Mouse (Mus musculus) midbrain, embryonic 15.5 days (tissue): ENCODE data around the gene Rad9a. TPM values are rescaled to one million over a fixed set of nuclear protein-coding genes. Genes with fewer than 3 reads are reported as not detected.

Experiments used
- ATAC-seq: fragments of 200-750 bp; cut with Nextera tagmentation; replicated peaks from 2 replicates; pipeline ENCODE4 v1.8.0; 2017; ENCODE audit warnings: moderate TSS enrichment
- H3K27ac ChIP-seq: fragments of 300-500 bp; sonication (generic); 2 replicates; pipeline ENCODE4 v1.5.1; 2015; ENCODE audit warnings: mild to moderate bottlenecking, inconsistent platforms
- H3K27me3 ChIP-seq: fragments of 300-500 bp; sonication (generic); replicated peaks from 2 replicates; pipeline ENCODE4 v1.6.1; 2015; ENCODE audit warnings: inconsistent platforms
- H3K36me3 ChIP-seq: fragments of 300-500 bp; sonication (generic); replicated peaks from 2 replicates; pipeline ENCODE4 v1.6.1; 2015; ENCODE audit warnings: inconsistent platforms
- H3K4me1 ChIP-seq: fragments of 300-500 bp; sonication (generic); 2 replicates; pipeline ENCODE4 v1.6.1; 2015; ENCODE audit warnings: inconsistent platforms
- H3K4me2 ChIP-seq: fragments of 300-500 bp; sonication (generic); 2 replicates; pipeline ENCODE4 v1.6.1; 2015; ENCODE audit warnings: inconsistent platforms, mild to moderate bottlenecking, moderate library complexity
- H3K4me3 ChIP-seq: fragments of 300-500 bp; sonication (generic); 2 replicates; pipeline ENCODE4 v1.5.1; 2015; ENCODE audit warnings: mild to moderate bottlenecking, inconsistent platforms
- H3K9ac ChIP-seq: fragments of 300-500 bp; sonication (generic); 2 replicates; pipeline ENCODE4 v1.6.1; 2015; ENCODE audit warnings: mild to moderate bottlenecking, inconsistent platforms
- H3K9me3 ChIP-seq: fragments of 300-500 bp; sonication (generic); 2 replicates; pipeline ENCODE4 v1.6.1; 2016; ENCODE audit warnings: inconsistent platforms
- WGBS: fragments of 180-500 bp; shearing (Covaris S2); methylation state at CpG from one replicate; pipeline ENCODE4 v1.1.7; 2015; ENCODE audit warnings: mixed read lengths; 5-methylcytosine and 5-hydroxymethylcytosine counted together
- polyA plus RNA-seq: library from polyadenylated mRNA; unstranded; fragments of >200 nt; fragmentation: Nextera tagmentation; extraction: Ambion mirVana; gene quantifications from 2 replicates; pipeline ENCODE4 v1.2.1, GENCODE M21; 2015

Rad9a gene
- polyA plus RNA-seq, 1 experiment from 2014 or later, result 23.7 TPM

GRCm38 (mm10) chr19:4187303-4187702 lies 14.2 kb downstream of the Rad9a start:
- H3K9ac ChIP-seq, result no peak overlapping the region
- no peaks in the 10 kb centered on the region for H3K9me3 ChIP-seq
- no peak overlapping the region for H3K4me2 ChIP-seq
- peaks cover 2% of the 10 kb centered on the region; the same call in 1 of the 2 replicates for H3K4me1 ChIP-seq
- no peaks in the 10 kb centered on the region for H3K27me3 ChIP-seq
- ATAC-seq, result no peak
- H3K4me3 ChIP-seq, result no peak overlapping the region
- 75% methylated on average over 3 of the region's 3 CpGs for WGBS
- H3K36me3 ChIP-seq, result no peaks in the 10 kb centered on the region
- no peak overlapping the region for H3K27ac ChIP-seq

GRCm38 (mm10) chr19:4184976-4185975 lies 16.2 kb downstream of the Rad9a start:
- Histone ChIP-seq H3K36me3 (no peaks in the 10 kb centered on the region), H3K4me2 (no peak overlapping the region), H3K4me1 (peaks cover 9% of the 10 kb centered on the region), H3K9me3 (no peaks in the 10 kb centered on the region), H3K27ac (no peak overlapping the region), H3K9ac (no peak overlapping the region), H3K27me3 (no peaks in the 10 kb centered on the region), H3K4me3 (no peak overlapping the region)
- ATAC-seq, result no peak
- WGBS, result 59% methylated on average over 15 of the region's 15 CpGs

- Histone ChIP-seq H3K36me3 (no peaks in the 10 kb centered on the region), H3K4me3 (no peak overlapping the region), H3K4me1 (peaks cover 9% of the 10 kb centered on the region), H3K27ac (no peak overlapping the region), H3K9ac (no peak overlapping the region), H3K9me3 (no peaks in the 10 kb centered on the region), H3K4me2 (no peak overlapping the region), H3K27me3 (no peaks in the 10 kb centered on the region)
- WGBS, result 78% methylated on average over 2 of the region's 2 CpGs
- no peak for ATAC-seq
Measured at GRCm38 (mm10) chr19:4183689-4184088, 17.8 kb downstream of the Rad9a start.

GRCm38 (mm10) chr19:4181892-4182291 lies 19.6 kb downstream of the Rad9a start:
- Histone ChIP-seq H3K4me1 (peaks cover 9% of the 10 kb centered on the region), H3K9me3 (no peaks in the 10 kb centered on the region), H3K4me2 (no peak overlapping the region), H3K27ac (no peak overlapping the region), H3K36me3 (no peaks in the 10 kb centered on the region), H3K4me3 (no peak overlapping the region), H3K27me3 (0 out of 2 replicates have a peak, but pooled peaks cover 2% of the 10 kb centered on the region), H3K9ac (no peak overlapping the region)
- WGBS, result 43% methylated on average over 3 of the region's 3 CpGs
- ATAC-seq, result no peak; the same call in 1 of the 2 replicates

GRCm38 (mm10) chr19:4180411-4180810 lies 21.1 kb downstream of the Rad9a start:
- 0 out of 2 replicates have a peak, but pooled peaks cover 2% of the 10 kb centered on the region for H3K27me3 ChIP-seq
- H3K4me2 ChIP-seq, result no peak overlapping the region
- H3K27ac ChIP-seq, result no peak overlapping the region
- whole genome bisulfite sequencing, result 87% methylated on average over 7 of the region's 7 CpGs
- no peaks in the 10 kb centered on the region for H3K36me3 ChIP-seq
- no peaks in the 10 kb centered on the region for H3K9me3 ChIP-seq
- H3K9ac ChIP-seq, result no peak overlapping the region
- no peak overlapping the region for H3K4me3 ChIP-seq
- H3K4me1 ChIP-seq, result peaks cover 12% of the 10 kb centered on the region
- no peak for ATAC-seq

- Histone ChIP-seq H3K27ac (no peak within 1 kb of the TSS), H3K27me3 (0 out of 2 replicates have a peak, but pooled peaks cover 2% of the 10 kb centered on the region), H3K4me2 (peak within 1 kb of the TSS; percentile 33), H3K9ac (peak within 1 kb of the TSS; percentile 8; the same call in 1 of the 2 replicates), H3K4me1 (peaks cover 9% of the 10 kb centered on the region), H3K4me3 (no peak within 1 kb of the TSS), H3K9me3 (no peaks in the 10 kb centered on the region), H3K36me3 (no peaks in the 10 kb centered on the region)
- WGBS, result 2% methylated on average over 11 of the region's 11 CpGs
- ATAC-seq, result 0 out of 2 replicates have a peak, but pooled peaks have one; percentile 14
Measured at GRCm38 (mm10) chr19:4175368-4175947, 26.0 kb downstream of the Rad9a start, which contains the start of gene Carns1. Gene Carns1 (minus strand): TSS chr19:4175479.

- no peak for ATAC-seq
- WGBS, result 52% methylated on average over 11 of the region's 11 CpGs
- Histone ChIP-seq H3K4me3 (no peak overlapping the region), H3K4me1 (peaks cover 17% of the 10 kb centered on the region), H3K4me2 (no peak overlapping the region), H3K9ac (no peak overlapping the region), H3K27me3 (0 out of 2 replicates have a peak, but pooled peaks cover 2% of the 10 kb centered on the region), H3K9me3 (no peaks in the 10 kb centered on the region), H3K27ac (no peak overlapping the region), H3K36me3 (no peaks in the 10 kb centered on the region)
Measured at GRCm38 (mm10) chr19:4172925-4173324, 28.5 kb downstream of the Rad9a start.

- H3K27ac ChIP-seq, result no peak overlapping the region
- H3K4me3 ChIP-seq, result no peak overlapping the region
- 77% methylated on average over 13 of the region's 13 CpGs for WGBS
- no peaks in the 10 kb centered on the region for H3K36me3 ChIP-seq
- no peak overlapping the region for H3K9ac ChIP-seq
- no peak for ATAC-seq
- no peak overlapping the region for H3K4me2 ChIP-seq
- no peaks in the 10 kb centered on the region for H3K27me3 ChIP-seq
- H3K4me1 ChIP-seq, result peaks cover 17% of the 10 kb centered on the region
- H3K9me3 ChIP-seq, result no peaks in the 10 kb centered on the region
Measured at GRCm38 (mm10) chr19:4171393-4172290, 29.8 kb downstream of the Rad9a start.

- ATAC-seq, result no peak
- no peak overlapping the region for H3K4me3 ChIP-seq
- no peaks in the 10 kb centered on the region for H3K36me3 ChIP-seq
- no peaks in the 10 kb centered on the region for H3K27me3 ChIP-seq
- no peaks in the 10 kb centered on the region for H3K9me3 ChIP-seq
- WGBS, result 88% methylated on average over 10 of the region's 10 CpGs
- H3K4me1 ChIP-seq, result peaks cover 17% of the 10 kb centered on the region
- H3K4me2 ChIP-seq, result no peak overlapping the region
- H3K27ac ChIP-seq, result no peak overlapping the region
- no peak overlapping the region for H3K9ac ChIP-seq
Measured at GRCm38 (mm10) chr19:4170723-4171392, 30.6 kb downstream of the Rad9a start.

- Histone ChIP-seq H3K4me3 (peak overlapping the region; percentile 45), H3K36me3 (no peaks in the 10 kb centered on the region), H3K27ac (peak overlapping the region; percentile 92), H3K9me3 (no peaks in the 10 kb centered on the region), H3K9ac (peak overlapping the region; percentile 70), H3K4me1 (peaks cover 8% of the 10 kb centered on the region), H3K4me2 (peak overlapping the region; percentile 77), H3K27me3 (no peaks in the 10 kb centered on the region)
- 3% methylated on average over 27 of the region's 27 CpGs for WGBS
- peak; percentile 63 for ATAC-seq
Measured at GRCm38 (mm10) chr19:4169810-4170209, 31.7 kb downstream of the Rad9a start.

- Histone ChIP-seq H3K27ac (peak overlapping the region; percentile 92), H3K4me3 (peak overlapping the region; percentile 45), H3K27me3 (no peaks in the 10 kb centered on the region), H3K4me2 (peak overlapping the region; percentile 77), H3K9me3 (no peaks in the 10 kb centered on the region), H3K36me3 (no peaks in the 10 kb centered on the region), H3K4me1 (peaks cover 8% of the 10 kb centered on the region), H3K9ac (peak overlapping the region; percentile 70)
- under 1% methylated on average over 43 of the region's 43 CpGs for WGBS
- peak; percentile 94 for ATAC-seq
Measured at GRCm38 (mm10) chr19:4169378-4169784, 32.1 kb downstream of the Rad9a start.
